Mouse (Mus musculus) kidney, postnatal 14 days (tissue): ENCODE data around the gene Ksr2.

Source experiments
- DNase-seq: peaks from one replicate; pipeline ENCODE4 v3.0.0; 2022; ENCODE audit warnings: mixed read lengths

Ksr2 gene

DNA sequence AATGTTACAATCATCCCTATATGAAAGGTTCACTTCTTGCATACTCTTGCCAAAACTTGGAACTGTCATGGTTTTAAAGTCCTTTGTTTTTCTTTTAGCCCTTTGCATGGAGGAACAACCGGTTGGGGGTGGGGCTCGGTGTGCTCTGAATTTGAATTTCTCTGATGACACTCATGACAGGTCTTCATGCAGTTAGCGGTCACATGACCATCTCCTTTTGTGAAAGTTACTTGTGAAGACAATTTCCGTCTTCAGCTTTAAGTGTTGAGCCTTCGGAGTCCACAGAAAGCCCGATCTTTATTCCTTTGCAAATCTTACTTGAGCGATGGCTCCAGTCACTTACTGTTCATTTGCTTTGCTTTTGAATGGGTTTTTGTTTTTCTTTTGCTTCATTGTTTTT, 397.1 kb downstream of the Ksr2 start:
- DNase-seq: no peak

DNA sequence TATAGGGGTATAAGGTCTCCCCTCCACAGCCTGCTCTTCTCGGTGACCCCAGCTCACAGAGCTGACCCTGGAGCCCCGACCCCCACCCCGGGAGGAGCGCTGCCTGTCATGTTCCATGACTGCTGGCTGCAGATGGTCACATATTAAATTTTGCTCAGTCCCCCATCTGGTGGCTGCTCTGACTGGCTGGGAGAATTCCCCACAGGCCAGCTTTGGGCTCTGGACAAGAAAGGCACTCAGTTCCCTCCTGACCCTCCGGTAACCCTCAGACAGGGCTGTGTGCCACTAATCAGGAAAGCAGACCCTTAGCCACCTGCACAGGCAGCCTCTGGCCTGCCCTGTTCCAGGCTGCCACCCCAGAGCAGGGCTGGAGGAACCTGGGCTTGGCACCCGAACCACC, 405.0 kb downstream of the Ksr2 start:
- DNase-seq: no peak

DNA sequence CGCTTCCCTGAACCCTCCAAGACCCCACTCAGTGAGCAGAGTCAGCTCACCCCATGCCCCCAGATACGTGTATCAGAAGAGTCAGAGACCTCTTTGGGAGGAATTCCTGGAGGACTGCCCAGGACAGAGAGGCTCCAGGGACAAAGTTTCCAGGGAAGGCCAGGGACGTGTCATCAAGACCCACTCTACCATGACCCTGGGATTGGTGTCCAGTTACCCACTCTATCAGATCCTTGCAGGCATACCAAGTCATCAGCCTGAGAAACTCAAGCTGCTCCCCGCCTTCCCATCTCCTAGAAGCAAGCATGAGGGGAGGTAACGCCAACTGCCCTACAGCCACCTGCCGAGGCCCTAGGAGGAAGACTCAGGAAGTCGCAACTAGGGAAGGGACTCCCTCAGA, 406.6 kb downstream of the Ksr2 start:
- no peak for DNase-seq

DNA sequence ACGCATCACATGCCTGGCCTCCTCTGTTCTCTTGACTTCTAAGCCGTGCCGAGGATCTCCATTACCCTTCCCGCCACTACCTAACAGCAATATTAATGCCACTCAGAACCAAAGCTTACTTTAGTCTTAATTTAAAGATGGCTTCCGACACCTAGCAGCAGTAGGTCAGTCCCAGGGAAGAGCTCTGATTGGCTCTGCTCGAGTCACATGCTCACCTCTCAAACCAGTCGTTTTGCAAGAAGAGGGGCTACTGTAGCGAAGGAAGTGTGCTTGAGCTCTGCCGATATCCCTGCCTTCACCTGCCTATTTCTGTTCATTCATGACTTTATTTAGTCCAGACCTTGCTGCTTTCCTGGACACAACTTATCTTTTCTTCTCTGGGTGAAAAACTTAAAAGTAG, 410.0 kb downstream of the Ksr2 start:
- DNase-seq: no peak

DNA sequence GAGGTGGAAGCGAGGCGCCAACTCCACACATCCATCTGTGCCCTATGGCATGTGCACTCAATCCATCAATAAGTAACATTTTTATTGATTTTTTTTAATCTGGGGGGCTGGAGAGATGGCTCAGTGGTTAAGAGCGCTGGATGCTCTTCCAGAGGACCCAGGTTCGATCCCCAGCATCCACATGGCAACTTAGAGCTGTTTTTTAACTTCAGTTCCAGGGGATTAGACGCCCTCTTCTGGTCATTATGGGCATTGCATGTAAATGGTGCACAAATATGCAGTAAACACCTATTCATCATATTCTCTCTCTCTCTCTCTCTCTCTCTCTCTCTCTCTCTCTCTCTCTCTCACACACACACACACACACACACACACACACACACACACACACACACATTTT, 410.7 kb downstream of the Ksr2 start:
- no peak for DNase-seq
